Mouse (Mus musculus) brain, embryonic 18.5 days (tissue): Measurements from ENCODE around the gene Pfdn2.

Experiments
- DNase-seq: peaks from one replicate; pipeline ENCODE4 v3.0.0-alpha.2; 2012; ENCODE audit warnings: low read depth, low spot score

Gene Pfdn2

DNA sequence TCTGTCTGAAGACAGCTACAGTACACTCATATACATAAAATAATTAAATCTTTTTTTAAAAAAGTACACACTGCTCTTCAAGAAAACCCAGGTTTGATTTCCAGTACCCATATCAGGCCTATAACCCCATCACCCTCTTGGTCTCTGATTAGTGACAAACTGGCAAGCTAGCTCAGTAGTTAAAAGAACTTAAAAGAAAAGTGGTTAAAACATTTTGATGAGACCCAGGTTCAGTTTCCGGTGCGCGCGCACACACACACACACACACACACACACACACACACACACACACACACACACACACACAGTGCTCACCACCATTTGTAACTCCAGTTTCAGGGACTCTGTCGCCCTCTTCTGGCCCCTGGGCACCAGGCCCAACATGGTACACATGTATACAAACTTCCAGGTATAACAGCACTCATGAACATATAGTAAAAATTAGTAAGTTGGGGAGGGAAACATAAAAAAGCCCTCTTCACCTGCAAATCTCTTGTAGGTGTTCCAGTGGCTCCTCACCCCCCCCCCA lies 10.4 kb downstream of the Pfdn2 start:
- no peak for DNase-seq

DNA sequence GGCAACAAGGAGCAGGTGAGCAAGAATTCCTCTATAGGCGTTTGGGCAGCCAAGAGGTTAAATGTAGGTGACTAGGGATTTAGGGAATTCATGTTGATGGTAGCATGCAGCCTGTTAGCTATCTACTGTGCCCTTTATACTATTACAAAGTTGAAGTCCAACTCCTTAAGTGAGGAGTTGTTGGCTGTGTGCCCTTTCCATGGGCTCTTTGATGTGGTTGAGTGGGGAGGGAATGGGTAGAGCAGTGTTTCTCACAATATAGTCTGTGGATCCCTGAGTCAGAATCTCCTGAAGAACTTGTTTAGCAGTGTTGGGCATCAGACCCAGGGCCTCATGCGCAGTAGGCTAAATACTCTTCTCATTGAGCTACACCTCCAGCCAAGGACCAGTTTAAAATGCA lies 11.3 kb downstream of the Pfdn2 start:
- DNase-seq, result no peak

DNA sequence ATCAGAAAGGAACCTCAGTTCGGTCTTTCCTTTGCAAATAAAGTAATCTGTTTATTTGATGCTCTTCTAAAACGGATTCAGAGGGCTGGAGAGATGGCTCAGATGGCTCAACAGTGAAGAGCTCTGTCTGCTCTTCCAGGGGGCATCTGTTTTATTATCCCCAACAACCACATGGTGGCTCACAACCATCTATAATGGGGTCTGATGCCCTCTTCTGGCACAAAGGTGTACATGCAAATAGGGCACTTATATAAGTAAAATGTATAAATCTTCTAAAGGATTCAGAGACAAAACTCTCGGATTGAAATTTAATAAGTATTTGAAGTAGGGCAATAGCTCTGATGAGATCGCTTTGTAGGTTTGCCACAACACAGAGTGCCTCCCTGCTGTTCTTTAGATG lies 13.0 kb downstream of the Pfdn2 start:
- DNase-seq, result no peak

DNA sequence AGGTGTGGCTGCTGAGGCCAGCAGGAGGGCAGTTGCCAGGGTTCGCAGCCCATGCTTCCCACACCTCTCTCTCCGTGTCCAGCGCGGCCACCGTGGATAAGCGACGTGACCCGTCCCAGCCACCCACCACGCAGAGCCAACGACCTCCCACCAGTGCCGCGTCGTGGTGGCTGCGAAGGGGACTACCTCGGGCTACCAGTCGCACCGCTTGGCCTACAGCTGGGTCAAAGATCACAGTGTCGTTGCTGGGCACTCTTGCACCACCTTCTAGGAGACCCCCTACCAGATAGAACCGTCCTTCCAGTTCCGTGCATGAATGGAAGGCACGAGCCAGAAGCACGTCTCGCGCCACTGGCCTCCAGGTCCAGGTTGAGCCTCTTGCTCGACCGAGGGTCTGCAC lies 14.8 kb downstream of the Pfdn2 start:
- DNase-seq, result no peak

DNA sequence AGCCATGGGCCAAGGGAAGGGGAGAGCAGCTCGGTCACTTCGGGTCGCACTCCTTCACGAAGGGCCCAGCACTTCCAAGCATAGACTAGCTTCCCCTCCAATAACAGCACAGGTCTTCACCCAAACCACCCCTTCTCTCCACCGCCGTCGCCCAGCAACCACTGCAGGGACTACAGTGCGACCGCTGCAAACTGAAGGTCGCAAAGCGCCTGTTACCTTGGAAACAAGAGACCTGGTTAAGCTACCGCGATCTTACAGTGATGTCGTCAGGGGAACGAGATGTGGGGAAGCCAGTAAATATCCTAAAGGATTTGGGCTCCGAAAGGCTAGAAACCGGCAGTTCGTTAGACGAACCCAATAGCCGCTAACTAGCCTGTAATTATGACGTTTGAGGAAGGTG lies 15.2 kb downstream of the Pfdn2 start, which contains the start of gene Klhdc9:
Klhdc9 (minus strand) TSS at position 143 of the 400 bp plus-strand sequence.
- peak; percentile 92 for DNase-seq

DNA sequence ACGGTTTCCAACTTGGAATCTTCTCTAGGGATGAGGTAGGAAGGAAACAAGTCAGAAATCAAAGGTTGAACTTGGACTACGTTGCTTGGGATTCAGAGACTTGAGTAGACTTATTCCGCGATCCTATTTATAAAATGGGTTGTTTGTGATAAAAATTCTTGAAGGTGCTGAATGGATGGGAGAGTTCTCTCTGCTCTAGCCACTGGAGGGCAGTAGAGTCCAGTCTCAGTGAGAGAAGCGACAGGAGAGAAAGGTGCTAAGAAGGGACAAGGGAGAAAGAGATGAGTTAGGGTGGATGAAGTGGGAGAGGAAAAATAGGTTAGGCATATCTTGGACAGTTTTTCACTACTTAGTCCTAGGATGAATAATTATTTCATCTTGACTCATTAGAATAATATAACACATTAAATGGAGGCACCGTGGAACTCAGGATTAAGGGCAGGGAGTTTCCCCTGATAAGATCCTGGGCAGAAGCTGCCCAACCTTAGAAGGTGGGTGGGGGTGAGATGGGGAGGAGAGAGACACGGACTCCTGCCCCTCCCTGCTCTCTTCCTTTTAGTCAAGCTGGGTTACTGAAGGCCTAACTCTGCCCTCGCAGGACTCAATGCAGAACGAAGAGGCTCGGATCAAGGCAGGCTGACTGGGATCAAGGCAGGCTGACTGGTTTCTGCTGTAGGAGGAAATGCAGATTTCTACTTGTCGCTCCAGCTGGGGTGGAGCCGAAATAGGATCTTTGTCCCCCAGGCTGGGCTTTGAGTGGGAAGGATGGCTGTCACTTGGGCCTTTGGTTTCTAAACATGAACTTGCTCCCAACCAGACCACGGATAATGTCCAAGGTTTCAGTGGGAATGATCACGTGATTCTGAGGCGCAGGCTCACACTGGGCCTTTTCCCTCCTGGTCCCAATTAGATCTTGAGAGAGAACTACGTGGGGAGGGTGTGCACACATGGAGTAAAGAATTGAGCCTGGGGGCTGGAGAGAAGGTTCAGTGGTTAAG lies 15.9 kb downstream of the Pfdn2 start:
- DNase-seq, result peak; percentile 74

DNA sequence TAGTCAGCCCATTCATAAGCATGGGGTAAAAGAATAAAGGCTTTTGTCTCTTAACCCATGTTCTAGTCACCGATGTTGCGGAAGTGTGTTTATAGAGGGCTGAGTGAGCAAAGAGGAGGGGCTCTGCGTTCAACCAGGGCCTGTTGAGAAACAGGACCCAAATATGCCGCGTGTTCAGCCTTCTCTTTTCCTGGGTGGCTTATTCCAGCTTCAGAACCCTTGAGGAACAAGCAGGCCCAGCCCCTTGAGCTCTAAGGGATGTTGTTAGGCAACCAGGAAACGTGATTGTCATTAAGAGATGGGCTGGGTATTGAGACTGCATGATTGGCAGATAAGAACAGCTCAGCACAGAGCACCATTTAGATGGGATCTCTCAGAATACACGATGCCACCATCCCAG lies 20.5 kb downstream of the Pfdn2 start:
- no peak for DNase-seq

DNA sequence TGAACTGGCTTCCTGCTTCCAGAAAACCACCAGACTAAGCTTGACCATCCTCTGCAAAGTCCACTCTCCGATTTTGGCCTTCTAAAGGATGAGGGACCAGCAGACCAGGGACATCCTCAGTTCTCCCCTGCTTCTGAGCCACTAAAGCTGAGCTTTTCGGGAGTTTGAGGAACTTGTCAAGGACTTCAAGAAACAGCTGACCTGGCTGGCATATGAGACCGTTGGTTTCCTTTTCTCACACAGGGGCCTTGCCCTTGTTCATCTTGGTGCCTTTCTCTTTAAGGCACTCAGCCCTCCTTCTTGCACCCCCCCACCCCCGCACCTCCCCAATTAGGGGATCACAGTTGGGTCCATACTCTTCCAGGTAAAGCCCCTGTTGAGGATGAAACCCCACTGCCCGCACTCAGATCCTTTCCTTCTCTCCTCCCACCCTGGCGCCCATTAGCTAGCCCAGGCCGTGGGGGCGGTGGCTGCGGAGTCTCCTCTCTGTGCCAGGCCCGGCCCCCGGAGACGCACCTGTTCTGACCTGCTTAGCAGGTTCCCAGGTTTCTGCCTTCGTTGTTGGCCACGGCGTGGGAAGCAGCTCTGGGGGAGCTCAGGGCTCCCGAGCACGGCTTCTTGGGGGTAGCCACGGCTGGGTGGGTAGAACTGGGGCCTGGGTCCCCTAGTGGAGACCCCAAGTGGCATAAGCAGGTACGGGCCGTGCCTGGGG lies 24.5 kb downstream of the Pfdn2 start, which contains the start of gene Nectin4:
Nectin4 (plus strand) TSS at position 255 of the 712 bp plus-strand sequence.
- no peak for DNase-seq

DNA sequence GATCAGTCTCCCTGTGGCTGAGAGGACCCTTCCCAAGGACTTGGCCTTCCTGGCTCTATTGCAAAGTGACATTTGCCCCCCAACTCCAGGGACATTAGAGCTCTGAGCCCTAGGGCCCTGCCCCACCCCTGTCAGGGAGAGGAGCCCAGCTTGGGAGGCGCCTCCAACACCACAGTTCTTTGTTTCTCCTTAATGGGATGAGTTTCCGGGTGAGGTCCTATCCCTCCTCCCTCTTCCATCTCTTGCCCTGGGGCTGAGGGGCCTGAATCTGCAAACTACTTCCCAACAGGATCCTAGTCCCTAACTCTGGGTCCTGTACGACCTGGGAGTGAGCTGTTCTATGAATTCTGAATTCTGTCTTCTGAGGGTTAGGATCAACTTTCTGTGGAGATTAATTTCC lies 27.4 kb downstream of the Pfdn2 start:
- DNase-seq, result no peak

DNA sequence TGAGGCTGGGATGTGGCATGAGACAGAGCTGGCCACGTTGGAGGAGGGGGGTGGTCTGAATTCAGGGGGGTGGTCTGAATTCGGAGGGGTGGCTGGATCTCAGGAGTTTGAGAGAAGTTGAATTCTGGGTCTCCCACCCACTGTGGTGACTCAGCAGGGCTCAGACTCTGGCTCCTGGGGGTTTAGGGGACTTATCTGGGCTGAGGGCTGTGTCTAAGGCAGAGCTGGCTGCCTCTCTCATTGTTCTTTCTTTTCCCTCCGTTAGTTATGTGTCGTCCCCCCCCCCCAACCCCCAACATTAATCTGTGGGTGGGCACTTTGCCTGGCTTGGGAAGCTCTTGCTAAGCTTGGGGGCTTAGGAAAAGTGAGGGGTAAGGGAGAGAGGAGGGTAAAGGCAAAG lies 28.5 kb downstream of the Pfdn2 start:
- no peak for DNase-seq

DNA sequence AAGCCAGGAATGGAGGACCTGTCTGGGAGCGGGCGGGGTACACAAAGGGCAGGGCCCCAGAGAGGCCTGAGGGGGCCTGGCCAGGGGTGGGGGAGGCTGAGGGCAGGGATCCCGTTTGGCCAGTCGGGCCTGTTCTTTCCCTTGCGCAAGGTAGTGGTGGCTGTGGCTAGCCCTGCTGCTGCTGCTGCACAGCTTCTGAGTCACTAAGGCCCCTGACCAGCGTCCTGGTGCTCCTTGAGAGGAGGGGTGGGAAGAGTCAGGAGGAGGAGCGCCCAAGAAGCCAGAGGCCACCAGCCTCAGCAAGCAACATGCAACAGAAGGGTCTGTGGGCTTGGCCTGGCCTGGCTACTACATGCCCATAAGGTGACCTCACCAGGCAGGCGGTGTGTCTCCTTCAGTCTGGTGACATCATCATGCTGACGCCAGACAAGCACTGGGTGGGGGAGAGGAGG lies 30.2 kb downstream of the Pfdn2 start:
- DNase-seq, result no peak

DNA sequence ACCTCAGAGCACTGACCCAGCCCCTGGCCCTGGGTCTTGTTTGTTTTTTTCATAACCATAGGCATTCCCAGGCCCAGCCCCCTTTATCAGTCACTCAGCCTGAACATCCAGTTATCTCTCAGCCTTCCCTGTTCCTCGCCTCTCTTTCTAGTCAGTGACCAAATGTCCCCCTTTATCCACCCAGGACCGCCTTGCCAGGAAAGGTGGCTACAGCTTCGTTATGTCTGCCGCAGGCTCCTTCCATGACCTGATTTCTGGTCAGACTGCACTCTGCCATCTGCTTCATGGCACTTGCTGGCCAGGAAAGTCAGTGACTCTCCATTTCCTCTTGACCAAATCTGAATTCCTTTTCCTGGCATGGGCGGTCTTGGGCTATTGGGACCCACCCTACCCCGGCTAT lies 32.8 kb downstream of the Pfdn2 start:
- no peak for DNase-seq

DNA sequence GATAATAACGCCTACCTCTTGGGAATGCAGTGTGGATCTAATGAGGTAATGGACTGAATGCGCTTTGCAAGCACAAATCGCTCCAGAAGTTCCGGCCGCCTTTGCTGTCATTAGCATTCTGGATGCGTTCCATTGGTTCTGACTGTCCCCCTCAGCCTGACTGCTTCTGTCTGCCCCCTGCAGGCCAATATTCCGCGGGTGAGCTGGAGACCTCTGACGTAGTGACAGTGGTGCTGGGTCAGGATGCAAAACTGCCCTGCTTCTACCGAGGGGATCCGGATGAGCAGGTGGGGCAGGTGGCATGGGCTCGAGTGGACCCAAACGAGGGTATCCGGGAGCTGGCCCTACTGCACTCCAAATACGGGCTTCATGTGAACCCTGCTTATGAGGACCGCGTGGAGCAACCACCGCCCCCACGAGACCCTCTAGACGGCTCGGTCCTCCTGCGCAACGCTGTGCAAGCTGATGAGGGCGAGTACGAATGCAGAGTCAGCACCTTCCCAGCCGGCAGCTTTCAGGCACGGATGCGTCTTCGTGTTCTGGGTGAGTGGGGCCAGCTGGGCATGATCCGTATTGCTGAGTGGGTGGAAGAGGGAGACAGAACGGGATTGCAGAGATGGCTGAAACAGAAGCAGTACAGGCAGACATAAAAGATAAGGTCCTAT lies 34.6 kb downstream of the Pfdn2 start:
- DNase-seq, result peak; percentile 50

DNA sequence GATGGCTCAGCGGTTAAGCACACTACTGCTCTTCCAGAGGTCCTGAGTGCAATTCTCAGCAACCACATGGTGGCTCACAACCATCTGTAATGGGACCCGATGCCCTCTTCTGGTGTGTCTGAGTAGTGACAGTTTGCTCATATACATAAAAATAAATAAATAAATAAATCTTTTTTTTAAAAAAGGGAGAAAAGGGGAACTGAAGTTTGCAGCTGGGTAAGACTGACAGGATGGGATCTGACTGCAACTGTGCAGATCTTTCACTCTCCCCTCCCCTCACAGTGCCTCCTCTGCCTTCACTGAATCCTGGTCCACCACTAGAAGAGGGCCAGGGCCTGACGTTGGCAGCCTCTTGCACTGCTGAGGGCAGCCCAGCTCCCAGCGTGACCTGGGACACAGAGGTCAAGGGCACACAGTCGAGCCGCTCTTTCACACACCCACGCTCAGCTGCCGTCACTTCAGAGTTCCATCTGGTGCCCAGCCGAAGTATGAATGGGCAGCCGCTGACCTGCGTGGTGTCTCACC lies 36.7 kb downstream of the Pfdn2 start:
- DNase-seq, result no peak

DNA sequence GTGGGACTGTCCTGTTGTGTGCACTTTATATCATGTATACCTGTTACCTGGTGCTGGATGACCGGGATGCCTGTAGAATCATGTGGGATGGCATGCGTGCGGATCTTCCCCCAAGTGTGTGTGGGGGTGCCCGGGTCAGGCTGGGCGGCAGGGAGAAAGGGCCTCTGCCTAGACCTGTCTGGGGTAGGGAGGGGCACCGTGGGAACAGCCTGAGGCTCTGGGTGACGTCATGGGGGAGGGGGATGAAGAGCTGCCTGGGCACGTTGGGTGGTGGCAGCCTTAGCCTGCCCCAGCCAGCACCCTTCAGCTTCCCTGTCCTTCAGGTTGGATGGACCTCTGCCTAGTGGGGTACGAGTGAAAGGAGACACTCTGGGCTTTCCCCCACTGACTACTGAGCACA lies 38.9 kb downstream of the Pfdn2 start:
- no peak for DNase-seq

DNA sequence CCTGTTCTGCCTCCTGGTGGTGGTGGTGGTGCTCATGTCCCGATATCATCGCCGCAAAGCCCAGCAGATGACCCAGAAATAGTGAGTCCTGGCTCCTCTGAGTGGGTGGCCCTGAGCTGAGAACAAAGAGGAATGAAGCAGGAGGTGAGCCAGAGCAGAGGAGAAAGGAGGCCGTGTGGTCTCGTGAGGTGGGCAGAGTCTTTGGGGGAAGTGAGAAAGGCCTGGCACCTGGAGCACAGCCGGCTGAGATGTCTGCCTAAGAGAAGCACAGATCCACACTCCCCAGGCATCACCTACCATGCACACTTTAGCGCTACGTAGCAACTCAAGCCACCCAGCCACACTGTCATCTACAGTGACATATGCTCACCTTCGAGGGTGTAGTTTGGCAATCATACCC lies 39.7 kb downstream of the Pfdn2 start:
- DNase-seq, result no peak

DNA sequence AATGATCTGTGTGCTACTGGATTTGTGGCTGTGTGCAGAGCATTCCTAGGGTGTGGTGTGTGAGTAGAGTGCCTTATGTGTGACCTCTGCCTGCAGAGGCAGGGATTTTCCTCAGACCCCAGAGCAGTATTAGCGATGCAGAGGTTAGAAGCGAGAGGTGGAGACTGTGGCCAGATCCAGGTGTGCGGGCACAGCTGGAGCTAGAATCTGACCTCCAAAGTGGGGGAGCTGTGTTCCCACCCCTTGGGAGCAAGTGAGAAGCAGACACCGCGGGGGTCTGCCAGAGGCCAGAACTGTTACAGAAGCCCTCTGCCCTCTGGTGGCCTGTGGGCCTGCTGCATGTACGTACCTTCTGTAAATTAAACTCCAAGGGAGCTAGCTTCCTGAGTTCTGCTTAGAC lies 41.6 kb downstream of the Pfdn2 start:
- no peak for DNase-seq

DNA sequence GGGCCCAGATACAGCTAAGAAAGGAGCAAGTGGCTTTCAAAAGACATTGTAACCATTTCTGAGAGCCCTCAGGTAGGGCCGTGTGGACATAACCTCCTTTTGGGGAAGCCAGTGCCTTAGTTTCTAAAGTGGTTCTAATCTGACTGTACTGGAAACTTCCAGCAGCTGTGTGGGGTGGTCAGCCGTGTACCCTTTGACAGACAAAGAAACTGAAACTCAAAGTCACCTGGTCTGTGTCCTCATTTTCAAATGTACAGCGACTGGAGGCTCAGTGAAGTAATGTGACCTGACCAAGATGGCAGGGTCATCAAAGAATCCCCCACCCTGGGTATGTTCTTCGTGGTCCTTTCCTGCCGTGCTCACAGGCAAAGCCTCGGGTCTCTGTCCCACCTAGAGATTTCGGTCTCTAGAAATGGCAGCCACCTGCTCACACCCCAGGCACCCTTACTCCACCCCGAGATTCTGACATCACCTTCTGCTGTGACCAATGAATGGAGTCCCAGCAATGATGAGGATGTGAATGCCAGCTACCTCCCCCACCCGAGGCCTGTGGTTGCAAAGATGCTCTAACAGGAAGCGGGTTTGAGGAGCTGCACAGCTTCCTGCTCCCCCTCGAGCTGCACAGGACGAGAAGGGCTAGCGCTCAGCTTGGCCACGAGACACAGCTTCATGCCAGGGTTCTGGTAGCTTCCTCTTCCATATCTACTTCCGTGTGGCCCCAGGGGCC lies 43.1 kb downstream of the Pfdn2 start, which contains the start of gene Arhgap30:
Arhgap30 (plus strand) TSS at position 579 of the 727 bp plus-strand sequence.
- no peak for DNase-seq

DNA sequence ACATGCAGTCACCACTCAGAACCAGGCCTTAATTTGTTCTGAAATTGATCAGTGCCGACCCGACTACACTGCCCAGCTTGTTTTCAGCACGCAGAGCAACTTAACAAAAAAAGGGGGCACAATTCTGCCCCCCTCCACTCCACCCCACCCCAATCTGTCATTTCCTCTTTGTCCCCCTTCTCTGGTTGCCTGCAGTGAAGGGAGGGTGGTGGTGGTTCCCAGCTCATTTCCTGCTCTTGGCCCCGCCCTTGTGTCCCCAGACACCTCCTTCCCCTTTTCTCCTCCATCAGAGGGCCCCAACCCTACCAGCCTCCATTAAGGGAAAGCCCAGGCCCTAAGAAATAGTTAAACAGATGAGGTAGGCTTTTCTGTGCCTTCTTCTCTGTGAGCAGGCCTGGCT lies 44.6 kb downstream of the Pfdn2 start:
- DNase-seq, result no peak

DNA sequence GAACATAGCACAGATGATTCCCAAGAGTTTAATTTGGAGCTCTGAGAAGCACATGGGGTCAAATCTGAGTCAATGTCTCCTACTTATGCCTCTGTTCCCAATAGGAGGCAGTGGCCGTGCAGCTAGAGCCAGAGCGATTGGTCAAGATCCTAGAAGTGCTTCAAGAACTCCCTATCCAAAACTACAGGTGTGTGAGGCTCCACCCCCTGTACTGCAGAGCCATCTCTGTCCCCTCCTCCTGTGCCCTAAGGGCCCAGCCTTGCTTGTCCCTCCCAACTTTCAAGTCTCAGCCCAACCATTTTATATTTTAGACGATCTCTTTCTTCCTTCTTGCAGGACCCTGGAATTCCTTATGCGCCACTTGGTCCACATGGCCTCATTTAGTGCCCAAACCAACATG lies 56.4 kb downstream of the Pfdn2 start:
- no peak for DNase-seq

DNA sequence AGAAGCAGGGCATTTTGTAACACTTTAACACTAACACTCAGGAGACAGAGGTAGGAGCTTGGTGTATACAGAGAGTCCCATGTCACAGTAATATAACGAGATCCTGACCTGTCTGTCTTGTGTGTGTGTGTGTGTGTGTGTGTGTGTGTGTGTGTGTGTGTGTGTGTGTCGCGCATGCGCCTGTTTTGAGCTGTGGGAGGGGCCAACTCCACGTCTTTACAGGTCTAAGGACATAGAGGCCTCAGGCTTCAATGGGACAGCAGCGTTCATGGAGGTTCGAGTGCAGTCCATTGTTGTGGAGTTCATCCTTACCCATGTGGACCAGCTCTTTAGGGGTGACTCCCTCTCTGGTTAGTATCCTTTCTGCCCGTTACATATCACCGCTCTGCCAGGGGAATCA lies 57.5 kb downstream of the Pfdn2 start:
- no peak for DNase-seq
